Mouse (Mus musculus): ENCODE results near the gene Prdm1. TPM values are rescaled to one million over a fixed set of nuclear protein-coding genes. Genes with fewer than 3 reads are reported as not detected.

Gene Prdm1
- 0.29 TPM for polyA plus RNA-seq (2014; fragmentation: Illumina TruSeq; extraction: RNeasy Lipid Tissue Mini Kit (QIAGEN cat#74804); ENCODE audit: low read depth, low replicate concordance)

GRCm38 (mm10) chr10:44528291-44529082, at the start of gene Prdm1:
Prdm1 (minus strand) TSS chr10:44528501.

Data from liver, adult 10 weeks (tissue).